Mouse (Mus musculus) activated CD4-positive, CD25-positive, alpha-beta regulatory T cell, adult 4 months (primary cell): ENCODE data around the gene Rcan1. TPM values are rescaled to one million over a fixed set of nuclear protein-coding genes. Genes with fewer than 3 reads are reported as not detected.

ENCODE experiments used
- polyA plus RNA-seq, 2 experiments: library from polyadenylated mRNA; unstranded; fragments of 100-300 nt; shearing (Covaris generic); gene quantifications; one replicate each; pipeline ENCODE4 v1.2.1; 2017

Gene Rcan1
- polyA plus RNA-seq, 2 experiments from 2014 or later: 2.3 to 2.9 TPM

Other genes starting within 250 kb of the Rcan1 start
- gene Kcne2, start 178.5 kb downstream of the Rcan1 start, polyA plus RNA-seq: not detected
- gene Smim11, start 169.6 kb downstream of the Rcan1 start, polyA plus RNA-seq: 100 to 1,000 TPM; 121 to 124 TPM
- gene Fam243, start 149.4 kb downstream of the Rcan1 start, polyA plus RNA-seq: not detected
- gene Kcne1, start 111.4 kb downstream of the Rcan1 start, polyA plus RNA-seq: not detected
- not detected for gene Clic6, start 14.9 kb upstream of the Rcan1 start, polyA plus RNA-seq